Mouse (Mus musculus): ENCODE measurements around the gene Ankef1.

DNA sequence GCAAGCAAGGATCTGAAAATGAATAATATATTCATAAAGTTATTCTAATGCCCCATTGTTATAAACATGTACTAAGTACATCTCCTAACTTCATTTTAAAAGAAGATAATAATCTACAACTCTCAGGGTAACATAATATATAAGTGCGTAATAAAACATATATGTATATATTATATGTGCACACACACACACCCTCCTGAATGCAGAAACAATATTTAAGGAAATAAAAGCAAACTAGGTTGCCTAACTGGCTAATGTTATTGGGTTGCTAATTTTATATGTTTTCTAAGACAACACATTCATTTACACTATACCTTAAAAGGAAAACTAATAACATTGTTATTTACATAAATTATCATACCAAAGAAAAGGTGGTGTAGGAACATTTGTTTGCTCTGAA lies 16.3 kb upstream of the Ankef1 start:
- TF ChIP-seq CTCF (IDR thresholded peaks at IDR 0.05; ENCODE audit: low read depth, low read length) (no peak), GATA1 (IDR thresholded peaks at IDR 0.05; ENCODE audit: borderline replicate concordance, low read length) (no peak), POLR2AphosphoS5 (IDR thresholded peaks at IDR 0.05; ENCODE audit: insufficient replicate concordance, low read depth, low read length) (no peak)
